Mouse (Mus musculus) heart, adult 2 months (tissue): ENCODE measurements at regions not wholly inside any gene's neighbourhood (a gene's known extent, or its start where the extent isn't known, plus 50 kb on each side); places are given as distances from the start of the nearest gene placed in this dataset.

Experiments used
- CTCF ChIP-seq: fragments of 200-600 bp; IDR thresholded peaks from 2 replicates; pipeline ENCODE4 v1.8.1; 2022; ENCODE audit warnings: antibody characterized with exemption, mild to moderate bottlenecking, moderate library complexity
- EP300 ChIP-seq: fragments of 200-500 bp; IDR thresholded peaks from 2 replicates; pipeline ENCODE4 v1.6.1; 2011; ENCODE audit warnings: low read depth, low read length, control low read depth; ENCODE audit not compliant: insufficient read depth
- POLR2A ChIP-seq: fragments of 200-500 bp; IDR thresholded peaks from 2 replicates; pipeline ENCODE4 v1.6.1; 2011; ENCODE audit warnings: mild to moderate bottlenecking, low read depth, low read length, control low read depth; ENCODE audit not compliant: insufficient read depth

- no peak for TF ChIP-seq CTCF
- TF ChIP-seq POLR2A, result no peak
- TF ChIP-seq EP300, result no peak
These were observed 65.1 kb upstream of the Ttc29 start for GRCm38 (mm10) chr8:78148006-78148405.
